Mouse (Mus musculus) thymus, adult 2 months (tissue): ENCODE results near the gene Gif. TPM values are rescaled to one million over a fixed set of nuclear protein-coding genes. Genes with fewer than 3 reads are reported as not detected.

ENCODE experiments used
- DNase-seq: peaks from one replicate; pipeline ENCODE4 v3.0.0; 2021
- H3K27ac ChIP-seq: fragments of 200-500 bp; 2 replicates; pipeline ENCODE4 v1.5.1; 2012; ENCODE audit warnings: low read length, control low read depth; ENCODE audit not compliant: control insufficient read depth, insufficient read depth
- H3K27me3 ChIP-seq: fragments of 200-500 bp; 2 replicates; pipeline ENCODE4 v1.6.1; 2012; ENCODE audit warnings: mild to moderate bottlenecking, low read length, moderate library complexity, mixed read lengths; ENCODE audit not compliant: control insufficient read depth, insufficient read depth
- H3K36me3 ChIP-seq: fragments of 200-500 bp; 2 replicates; pipeline ENCODE4 v1.6.1; 2012; ENCODE audit warnings: mild to moderate bottlenecking, low read length, moderate library complexity; ENCODE audit not compliant: control insufficient read depth, insufficient read depth
- H3K4me1 ChIP-seq: fragments of 200-500 bp; replicated peaks from 2 replicates; pipeline ENCODE4 v1.6.1; 2012; ENCODE audit warnings: low read length; ENCODE audit not compliant: control insufficient read depth, insufficient read depth
- H3K4me3 ChIP-seq: fragments of 200-500 bp; 2 replicates; pipeline ENCODE4 v1.5.1; 2012; ENCODE audit warnings: mild to moderate bottlenecking, low read length, control low read depth, moderate library complexity; ENCODE audit not compliant: control insufficient read depth, insufficient read depth
- CTCF ChIP-seq: fragments of 200-500 bp; IDR thresholded peaks from 2 replicates; pipeline ENCODE4 v1.5.1; 2012; ENCODE audit warnings: mild to moderate bottlenecking, control low read depth, low read length, moderate library complexity, borderline replicate concordance; ENCODE audit not compliant: control insufficient read depth, poor library complexity, insufficient read depth; ENCODE audit errors: extremely low read depth
- POLR2A ChIP-seq: fragments of 200-500 bp; IDR thresholded peaks from 2 replicates; pipeline ENCODE4 v1.6.1; 2012; ENCODE audit warnings: mild to moderate bottlenecking, low read length, control low read depth, moderate library complexity; ENCODE audit not compliant: control insufficient read depth, poor library complexity, insufficient read depth; ENCODE audit errors: extremely low read depth
- whole genome bisulfite sequencing: fragments of 180-500 bp; shearing (Covaris S2); methylation state at CpG from one replicate; pipeline ENCODE4 v1.1.7; 2018; 5-methylcytosine and 5-hydroxymethylcytosine counted together
- polyA plus RNA-seq: library from polyadenylated mRNA; depleted of rRNA; stranded (reverse); fragments of >200 nt; gene quantifications from 2 replicates; pipeline ENCODE4 v1.2.3, GENCODE M21; 2012

Gene Gif
- polyA plus RNA-seq, 1 experiment: 0.08 TPM

- DNase-seq: no peak
- Histone ChIP-seq H3K4me1 (no peaks in the 10 kb centered on the region), H3K4me3 (no peak overlapping the region), H3K27me3 (no peaks in the 10 kb centered on the region), H3K36me3 (peaks cover 8% of the 10 kb centered on the region; the same call in 1 of the 2 replicates), H3K27ac (no peak overlapping the region)
- TF ChIP-seq POLR2A (no peak), CTCF (no peak)
- 93% methylated on average over 5 of the region's 5 CpGs for WGBS
Observed at GRCm38 (mm10) chr19:11769257-11769920, 22.0 kb downstream of the Gif start.

GRCm38 (mm10) chr19:11770205-11770892, 23.0 kb downstream of the Gif start, which contains the start of gene Mrpl16:
Mrpl16 (plus strand) TSS chr19:11770391.
- peak; percentile 86 for DNase-seq
- no peak within 1 kb of the TSS for H3K27ac ChIP-seq
- H3K4me1 ChIP-seq: no peaks in the 10 kb centered on the region
- H3K36me3 ChIP-seq: peaks cover 12% of the 10 kb centered on the region; the same call in 1 of the 2 replicates
- peak within 1 kb of the TSS; percentile 55 for H3K4me3 ChIP-seq
- no peak for TF ChIP-seq POLR2A
- no peak for TF ChIP-seq CTCF
- under 1% methylated on average over 30 of the region's 30 CpGs for WGBS
- H3K27me3 ChIP-seq: no peaks in the 10 kb centered on the region

DNA sequence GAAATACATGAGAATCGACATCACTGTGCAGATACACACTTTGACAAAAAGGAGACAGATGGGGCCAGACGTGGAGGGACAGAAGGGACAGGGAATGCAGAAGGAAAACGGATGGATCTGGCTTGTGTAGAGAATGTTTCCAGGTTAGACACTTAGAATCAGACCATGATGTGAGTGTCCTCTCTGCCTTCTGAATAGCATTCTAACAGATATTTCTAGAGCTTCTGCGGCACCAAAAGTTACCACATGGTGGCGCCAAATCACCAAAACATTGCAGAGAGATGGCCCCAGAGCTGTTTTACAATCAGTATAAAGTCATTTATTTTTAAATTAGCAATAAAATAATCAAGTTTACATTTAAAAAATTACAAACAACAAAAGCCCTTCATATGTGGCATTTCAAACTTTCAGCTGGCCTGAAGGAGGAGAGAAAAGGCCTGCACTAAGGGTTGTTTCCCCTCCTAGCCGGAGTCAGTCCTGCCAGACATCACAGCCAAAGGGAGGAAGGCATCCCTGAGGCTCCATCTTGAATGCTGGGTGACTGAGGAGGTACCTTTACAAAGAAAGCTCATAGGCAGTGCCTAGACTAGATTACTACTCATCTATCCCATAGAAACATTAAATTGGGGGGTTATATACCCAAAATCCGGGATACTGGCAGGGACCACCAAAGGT, 30.0 kb downstream of the Gif start:
- peak; percentile 60 for DNase-seq
- Histone ChIP-seq H3K4me3 (no peak overlapping the region), H3K4me1 (no peaks in the 10 kb centered on the region), H3K36me3 (peaks cover 12% of the 10 kb centered on the region; the same call in 1 of the 2 replicates), H3K27me3 (no peaks in the 10 kb centered on the region), H3K27ac (no peak overlapping the region)
- 73% methylated on average over 7 of the region's 7 CpGs for WGBS
- TF ChIP-seq CTCF (no peak), POLR2A (no peak)

GRCm38 (mm10) chr19:11785409-11786154, 38.2 kb downstream of the Gif start:
- Histone ChIP-seq H3K4me3 (no peak overlapping the region), H3K36me3 (no peaks in the 10 kb centered on the region), H3K27me3 (no peaks in the 10 kb centered on the region), H3K27ac (no peak overlapping the region), H3K4me1 (no peaks in the 10 kb centered on the region)
- no peak for DNase-seq
- WGBS: 97% methylated on average over 14 of the region's 14 CpGs
- no peak for TF ChIP-seq CTCF
- TF ChIP-seq POLR2A: no peak

DNA sequence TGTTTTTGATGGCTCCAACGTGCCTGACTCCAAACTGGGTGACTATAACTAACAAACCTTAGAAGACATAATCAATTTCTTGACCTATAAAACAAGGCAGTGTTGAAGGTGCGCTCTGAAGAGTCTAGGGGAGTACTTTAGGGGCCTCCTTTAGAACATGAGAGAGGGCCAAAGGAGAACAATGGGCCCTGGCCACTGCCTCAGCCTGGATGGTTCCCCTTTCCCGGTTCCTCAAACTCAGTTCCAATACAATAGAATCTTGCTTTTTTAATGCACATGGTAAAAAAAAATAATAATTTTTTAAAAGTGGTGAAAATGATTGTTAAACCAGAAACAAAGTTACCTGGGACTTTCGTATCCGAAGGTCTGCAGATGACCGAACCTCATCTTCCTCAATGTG, 40.5 kb downstream of the Gif start:
- H3K4me3 ChIP-seq: no peak overlapping the region
- no peaks in the 10 kb centered on the region for H3K4me1 ChIP-seq

DNA sequence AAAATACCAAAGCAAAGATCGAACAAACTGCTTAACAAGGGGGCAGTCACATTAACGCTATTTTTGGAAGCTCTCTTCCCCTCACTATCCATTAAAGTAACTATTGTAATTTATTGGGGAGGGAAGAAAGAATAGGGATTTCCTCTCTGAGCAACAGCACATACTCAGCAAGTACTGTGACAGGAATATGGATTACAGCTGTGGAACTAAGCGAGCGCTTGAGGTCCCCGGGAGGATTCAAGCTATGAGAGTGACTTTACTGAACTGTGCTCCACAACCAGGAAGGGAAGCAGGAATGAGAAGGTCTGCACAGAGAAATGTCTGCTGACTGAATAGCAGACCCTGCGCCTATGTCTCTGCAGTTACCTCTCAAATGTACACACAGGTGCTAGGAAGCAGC, 41.5 kb downstream of the Gif start:
- TF ChIP-seq POLR2A (no peak), CTCF (no peak)
- Histone ChIP-seq H3K4me1 (no peaks in the 10 kb centered on the region), H3K4me3 (no peak overlapping the region), H3K27me3 (no peaks in the 10 kb centered on the region), H3K36me3 (no peaks in the 10 kb centered on the region), H3K27ac (no peak overlapping the region)
- WGBS: 93% methylated on average over 6 of the region's 6 CpGs
- DNase-seq: no peak

More for the DNA sequence above, 40.5 kb downstream of the Gif start:
- no peaks in the 10 kb centered on the region for H3K27me3 ChIP-seq
- 92% methylated on average over 6 of the region's 6 CpGs for WGBS
- no peak overlapping the region for H3K27ac ChIP-seq
- TF ChIP-seq POLR2A (no peak), CTCF (no peak)
- DNase-seq: no peak
- no peaks in the 10 kb centered on the region for H3K36me3 ChIP-seq
